Mouse (Mus musculus) granulocyte monocyte progenitor cell, adult 5-6 weeks (primary cell): ENCODE measurements at regions not wholly inside any gene's neighbourhood (a gene's known extent, or its start where the extent isn't known, plus 50 kb on each side); places are given as distances from the start of the nearest gene placed in this dataset.

Source experiments
- ATAC-seq: replicated peaks from 2 replicates; pipeline ENCODE4 v1.8.0; 2016; ENCODE audit warnings: mild to moderate bottlenecking, moderate TSS enrichment, inconsistent platforms; ENCODE audit not compliant: poor library complexity, severe bottlenecking

DNA sequence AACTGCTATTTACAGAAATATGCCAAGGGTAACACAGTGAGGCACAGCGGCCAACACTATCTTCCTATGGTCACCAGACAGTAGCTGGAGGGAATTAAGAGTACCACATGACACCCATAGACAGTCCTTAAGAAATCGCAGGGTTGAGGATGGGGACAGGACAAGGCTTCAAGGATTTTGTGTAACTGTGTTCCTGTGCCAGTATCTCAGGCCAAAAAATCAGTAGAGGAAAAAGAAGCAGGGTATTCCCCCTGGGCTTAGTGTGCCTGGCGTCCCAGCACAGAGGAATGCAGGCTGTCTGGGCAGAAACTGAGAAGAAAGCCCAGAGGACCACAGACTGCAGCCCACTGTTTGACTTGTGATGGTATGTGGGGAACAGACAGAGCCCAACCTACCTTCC lies 147.3 kb downstream of the Ptger3 start:
- no peak for ATAC-seq

DNA sequence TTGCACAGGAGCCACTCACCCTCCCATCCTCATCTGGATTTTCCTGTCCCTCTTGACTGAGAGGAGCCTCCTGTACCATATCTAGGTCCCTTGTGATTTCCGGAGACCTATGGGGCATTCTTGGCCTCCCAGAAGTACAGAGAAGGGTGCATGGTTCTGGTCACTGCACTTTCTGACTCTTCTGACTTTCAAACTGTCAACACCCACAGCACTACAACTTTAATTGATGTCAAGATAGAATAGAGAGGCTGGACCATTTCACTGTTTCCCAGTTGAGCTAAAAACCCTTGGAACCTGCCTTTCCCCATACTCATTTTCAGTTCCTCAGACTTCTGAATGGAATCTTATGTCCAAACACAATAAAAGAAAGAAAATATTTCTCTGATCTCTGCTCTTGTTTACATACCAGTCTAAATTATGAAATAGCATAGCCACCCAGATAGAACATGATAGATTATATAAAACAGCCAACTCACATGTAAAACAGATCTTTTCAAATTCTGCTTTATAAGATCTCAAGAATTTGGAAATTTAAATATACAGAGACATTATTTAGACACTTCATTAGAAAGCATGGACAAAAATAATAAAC lies 144.2 kb downstream of the Ptger3 start:
- no peak for ATAC-seq

DNA sequence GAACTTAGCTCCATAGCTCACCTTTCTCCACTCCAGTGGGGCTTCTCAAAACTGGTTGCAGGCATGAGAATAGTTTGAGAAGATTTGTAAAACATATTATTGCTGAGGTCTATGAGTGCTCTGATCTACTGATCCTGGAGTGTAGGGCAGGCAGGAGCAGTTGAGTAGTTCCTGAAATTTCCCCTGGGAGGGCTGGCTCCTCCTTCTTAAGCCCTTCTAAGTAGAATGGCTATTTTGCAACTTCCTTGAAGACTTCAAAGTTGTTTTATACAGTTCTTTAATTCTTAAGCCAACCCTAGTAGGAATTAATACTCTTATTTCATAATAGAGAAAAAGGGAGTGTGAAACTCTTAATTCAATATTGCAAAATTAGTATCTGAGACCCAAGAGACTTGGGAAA lies 133.3 kb downstream of the Ptger3 start:
- ATAC-seq, result peak; percentile 82

DNA sequence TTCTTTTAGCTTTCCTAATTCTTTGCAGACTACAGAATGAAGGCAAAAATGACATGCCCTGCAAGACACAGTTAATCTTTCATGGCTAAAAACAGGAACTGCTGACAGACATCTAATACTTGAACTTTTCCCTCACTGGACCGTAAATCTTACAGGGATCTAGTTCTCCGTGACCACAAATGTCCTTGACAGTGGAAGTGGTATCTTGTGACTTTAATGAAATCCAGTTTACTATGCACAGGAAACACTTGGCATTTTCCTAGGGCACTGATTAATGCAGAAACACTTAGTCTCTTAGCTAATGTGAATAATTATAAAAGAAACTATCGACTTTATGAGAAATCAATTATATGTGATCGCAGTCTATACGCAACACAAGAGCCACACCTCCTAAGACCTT lies 131.8 kb downstream of the Ptger3 start:
- peak; percentile 80 for ATAC-seq

DNA sequence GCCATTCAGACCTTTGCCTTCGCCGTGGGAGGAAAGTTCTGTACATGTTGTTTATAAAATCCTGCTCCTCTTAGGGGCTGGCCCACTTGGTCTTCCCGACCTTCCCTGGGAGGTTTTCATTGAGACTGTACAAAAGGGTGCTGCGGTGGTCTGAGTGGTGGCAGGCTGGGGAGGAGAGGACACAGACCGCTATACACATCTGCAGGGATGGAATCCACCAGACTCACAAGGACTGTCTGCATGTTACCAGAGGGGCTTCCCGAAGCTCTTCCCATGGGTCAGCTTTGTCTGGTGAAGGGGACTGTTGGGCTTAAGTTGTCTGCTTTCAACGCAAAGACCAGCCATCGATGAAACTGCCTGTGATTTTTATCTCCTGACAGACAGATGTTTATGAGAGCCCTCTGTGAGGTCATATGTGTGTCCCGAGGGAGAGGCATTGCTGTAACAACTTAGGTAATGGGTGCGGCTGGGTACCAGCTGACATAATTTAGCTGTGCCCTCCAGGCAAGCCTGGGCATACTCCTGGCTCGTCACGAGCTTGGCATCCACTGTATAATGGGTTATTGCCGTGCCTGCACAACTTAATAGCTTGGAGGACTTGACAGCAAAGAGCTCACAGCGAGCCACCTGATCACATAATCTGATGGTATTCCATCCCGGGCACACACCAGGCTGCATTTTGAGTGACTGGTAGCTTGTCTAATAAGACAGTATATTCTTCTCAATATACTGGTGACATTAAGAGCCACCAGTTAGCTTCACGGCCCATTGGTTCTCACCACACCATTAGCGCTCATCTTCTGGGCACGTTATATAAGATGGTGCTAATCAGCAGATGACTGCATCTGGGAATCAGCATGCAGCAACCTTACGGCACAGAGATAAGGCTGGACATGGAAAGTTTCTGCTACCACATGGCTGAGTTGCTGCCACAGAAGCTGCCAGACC lies 128.7 kb downstream of the Ptger3 start:
- no peak for ATAC-seq
